Mouse (Mus musculus): ENCODE measurements around the gene Cacna1h. TPM values are rescaled to one million over a fixed set of nuclear protein-coding genes. Genes with fewer than 3 reads are reported as not detected.

Cacna1h gene
- total RNA-seq, 2 experiments from 2014 or later = 101 to 115 TPM

DNA sequence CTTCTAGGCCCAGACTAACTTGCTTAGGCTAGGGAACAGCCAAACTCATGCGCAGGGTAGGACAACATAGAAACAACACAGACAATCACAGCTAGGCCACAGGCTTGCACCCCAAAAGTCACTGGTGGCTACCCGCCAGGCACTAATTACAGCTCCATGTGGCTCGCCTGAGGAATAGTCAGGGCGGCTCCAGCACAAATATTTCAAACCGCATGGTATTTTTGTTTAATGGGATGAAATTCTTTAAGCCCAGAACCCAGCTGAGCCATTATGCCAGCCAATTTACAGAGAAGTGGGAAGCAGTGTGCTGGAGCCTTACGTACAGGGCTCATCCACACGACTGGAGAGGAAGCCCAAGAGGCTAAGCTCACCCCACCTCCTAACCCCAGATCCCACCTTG lies 24.0 kb downstream of the Cacna1h start:
- no peak for DNase-seq (ENCODE audit: low spot score in 2 of 2)

DNA sequence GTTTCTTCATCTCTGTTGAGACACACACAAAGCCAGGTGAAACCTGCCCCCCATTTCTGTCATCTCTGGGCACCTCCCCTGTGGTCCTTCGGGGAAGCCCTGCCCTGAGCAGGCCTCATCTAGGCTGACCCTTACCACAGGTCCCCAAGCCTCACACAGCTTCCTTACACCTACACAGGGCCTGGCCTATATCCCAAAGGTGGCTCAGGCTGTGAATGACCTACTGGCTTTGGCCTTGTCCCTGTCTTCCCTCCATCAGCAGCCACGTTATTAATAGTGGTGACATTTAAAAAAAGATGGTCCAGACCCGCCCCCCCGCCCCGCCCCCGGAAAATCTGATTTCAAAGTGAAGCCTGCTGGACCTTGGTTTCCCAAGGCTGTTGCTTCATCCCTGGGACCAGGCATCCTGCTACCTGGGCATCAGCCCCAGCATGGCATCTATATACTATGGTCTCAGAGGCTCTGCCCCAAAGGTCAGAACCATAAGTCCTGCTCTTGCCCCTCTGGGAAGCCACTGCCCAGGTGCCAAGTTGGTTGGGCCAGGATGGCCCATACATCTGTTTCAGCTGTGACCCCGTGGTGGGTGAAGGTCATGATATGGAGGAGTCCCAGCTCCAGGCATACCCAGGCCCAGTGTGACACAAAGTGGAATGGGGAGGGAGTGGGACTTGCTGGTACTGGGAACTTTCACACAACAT lies 25.1 kb downstream of the Cacna1h start:
- DNase-seq (ENCODE audit: low spot score in 2 of 2) = no peak

DNA sequence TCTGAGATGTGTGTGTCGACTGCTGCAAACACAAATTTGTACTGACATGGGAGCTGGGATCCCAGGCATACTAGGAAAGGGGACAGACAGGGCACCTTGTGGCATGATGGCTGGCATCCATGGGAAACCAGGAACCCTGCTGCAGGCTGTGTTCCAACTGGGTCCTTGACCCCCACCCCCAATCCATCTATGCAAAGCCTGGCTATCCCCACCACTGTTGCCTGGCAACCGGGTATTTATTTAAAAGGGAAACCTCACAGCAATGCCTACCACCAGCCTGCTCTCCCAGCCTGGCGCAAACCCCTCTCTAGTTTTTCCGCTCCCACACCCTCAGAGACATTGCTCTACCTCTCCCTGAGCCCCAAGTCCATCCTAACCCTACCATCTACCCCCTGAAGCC lies 26.2 kb downstream of the Cacna1h start:
- no peak for DNase-seq (ENCODE audit: low spot score in 2 of 2)

DNA sequence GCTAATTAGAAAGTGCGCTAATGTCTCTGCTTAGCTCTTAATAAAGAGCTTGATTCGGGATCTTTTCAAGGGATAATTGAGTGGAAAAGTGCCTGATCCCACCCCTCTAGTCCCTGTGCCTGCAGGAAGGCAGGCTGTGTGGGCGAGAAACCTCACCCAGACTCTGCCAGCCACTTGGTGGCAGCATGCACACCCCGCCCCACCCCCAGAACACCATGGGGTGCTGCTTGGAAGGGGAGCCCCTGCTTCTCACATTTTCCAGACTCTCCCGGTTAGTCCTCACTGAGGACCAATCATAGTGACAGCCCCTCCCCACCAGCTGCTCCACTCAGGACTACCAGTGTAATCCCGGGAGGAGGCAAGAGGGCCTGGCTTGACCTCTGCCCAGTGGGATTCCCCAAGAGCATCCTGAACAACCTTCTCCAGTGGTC lies 27.6 kb downstream of the Cacna1h start:
- DNase-seq (ENCODE audit: low spot score in 2 of 2) = peak; percentile 56 to 71

DNA sequence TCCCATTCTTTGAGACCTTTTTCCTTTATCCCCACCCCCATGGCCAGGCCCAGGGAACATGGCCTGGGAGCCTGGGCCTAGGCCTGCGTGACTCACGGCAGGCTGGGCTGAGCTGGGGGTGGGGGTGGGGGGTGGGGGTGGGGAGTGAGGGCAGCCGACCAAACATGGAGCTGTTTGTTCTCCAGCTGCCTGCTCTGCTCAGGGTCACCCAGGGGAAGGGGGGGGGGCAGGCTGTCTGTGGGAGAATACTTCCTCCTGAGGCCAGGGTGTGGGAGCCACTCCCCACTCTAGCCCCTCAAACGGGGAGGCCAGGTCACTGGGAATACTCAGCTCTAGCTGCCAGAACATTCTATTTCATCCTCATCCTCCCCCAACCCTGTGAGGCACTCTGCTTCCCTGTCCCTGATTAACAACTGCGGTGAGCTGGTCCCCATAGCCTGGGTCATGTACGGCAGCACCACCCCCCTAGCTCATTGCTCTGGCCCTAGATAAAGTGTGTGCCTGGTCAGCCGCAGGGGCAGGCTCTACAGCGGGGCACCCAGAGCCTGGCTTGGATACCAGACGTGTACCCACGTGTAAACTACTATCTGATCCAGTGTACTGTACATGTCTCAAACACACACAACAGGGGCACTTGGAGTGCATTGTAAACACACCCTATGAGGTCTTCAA lies 28.2 kb downstream of the Cacna1h start:
- no peak for DNase-seq (ENCODE audit: low spot score in 2 of 2)

DNA sequence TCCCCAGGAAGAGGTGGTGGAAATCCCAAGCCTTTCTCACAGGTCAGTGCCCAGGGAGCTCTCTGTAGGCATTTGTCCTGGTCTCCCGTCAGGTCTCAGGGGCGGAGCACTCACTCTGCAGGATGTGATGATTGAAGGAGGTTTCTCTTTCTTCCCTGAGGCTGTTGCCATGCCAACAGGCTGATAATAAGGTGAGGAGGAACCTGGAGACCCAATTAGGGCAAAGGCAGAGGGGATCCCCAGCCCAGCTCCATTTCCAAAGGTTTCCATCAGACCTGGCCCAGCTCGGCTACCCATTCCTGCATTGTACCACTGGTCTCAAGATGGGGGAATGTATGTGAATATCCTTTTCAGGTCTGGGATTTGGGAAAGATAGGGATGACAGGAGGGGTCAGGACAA lies 29.4 kb downstream of the Cacna1h start:
- DNase-seq (ENCODE audit: low spot score in 2 of 2) = no peak

DNA sequence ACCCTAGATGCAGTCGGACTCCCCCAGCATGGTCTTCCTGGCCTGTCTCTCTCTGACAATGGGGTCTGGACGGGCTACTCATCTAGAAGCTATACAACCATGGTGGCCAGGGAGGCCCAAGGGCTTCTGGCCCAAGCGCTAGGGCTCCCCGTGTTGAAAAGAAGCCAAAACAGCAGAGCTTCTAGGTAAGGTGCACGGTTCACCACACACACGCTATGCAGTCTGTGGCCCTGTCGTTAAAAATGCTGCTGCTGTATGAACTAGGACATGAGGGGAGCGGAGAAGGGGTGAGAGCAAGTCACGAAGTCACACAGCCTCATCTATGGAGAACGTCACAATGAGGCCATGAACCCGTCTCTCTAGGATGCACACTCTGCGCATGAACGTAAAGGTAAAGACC lies 31.4 kb downstream of the Cacna1h start:
- DNase-seq (ENCODE audit: low spot score in 2 of 2) = no peak

DNA sequence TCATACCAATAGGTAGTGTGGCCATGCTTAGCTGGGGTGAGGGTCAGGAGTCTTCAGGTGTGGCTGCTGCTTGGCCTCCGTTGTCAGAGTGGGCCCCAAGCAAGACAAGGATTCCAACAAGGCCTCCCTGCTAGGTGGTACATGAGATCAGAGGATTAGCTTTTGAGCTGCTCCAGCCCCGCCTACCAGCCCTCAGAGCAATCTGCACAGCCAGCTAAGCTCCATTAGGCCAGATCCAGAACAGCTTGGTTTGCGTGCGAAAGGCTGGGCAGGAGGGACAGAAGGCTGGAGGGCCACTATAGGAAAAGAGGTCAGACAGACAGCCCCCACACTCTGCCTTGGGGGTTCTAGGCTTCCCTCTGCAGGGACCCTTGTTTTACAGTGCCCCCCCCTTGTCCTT lies 32.1 kb downstream of the Cacna1h start:
- DNase-seq (ENCODE audit: low spot score in 2 of 2) = no peak

DNA sequence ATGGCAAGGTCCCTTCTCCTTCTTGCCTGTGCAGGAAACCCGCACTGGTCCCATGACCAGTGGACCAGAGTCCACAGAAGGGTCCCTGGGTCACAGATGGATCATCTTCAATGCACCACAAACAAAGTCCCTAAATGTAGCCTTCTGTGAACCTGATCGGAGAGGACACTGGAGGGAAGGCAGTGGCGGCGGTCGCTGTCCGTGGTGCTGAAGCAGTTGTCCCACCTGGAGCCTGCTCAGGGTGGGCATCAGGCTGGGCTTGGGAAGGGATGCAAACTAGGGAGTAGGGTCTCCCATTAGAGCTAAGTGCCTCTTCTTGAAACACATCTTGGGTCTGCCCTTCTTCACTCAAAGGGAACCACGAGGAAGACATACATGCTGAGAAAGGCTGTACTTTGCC lies 33.1 kb downstream of the Cacna1h start:
- DNase-seq (ENCODE audit: low spot score in 2 of 2) = no peak

DNA sequence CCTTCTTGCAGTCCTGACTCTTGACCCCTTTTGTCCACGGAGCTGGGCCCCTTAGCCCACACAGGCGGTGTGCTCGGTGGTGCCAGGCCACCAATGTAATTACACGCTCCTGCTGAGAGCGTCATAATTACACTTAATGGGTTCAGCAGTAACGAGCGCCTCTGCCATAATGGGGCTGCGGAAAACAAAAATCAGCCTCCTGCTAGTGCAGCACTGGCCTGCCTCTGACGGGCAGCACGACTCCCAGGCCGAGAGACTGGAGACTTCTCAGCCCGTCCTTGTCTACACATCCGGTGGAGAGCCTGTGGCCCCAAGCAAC lies 35.1 kb downstream of the Cacna1h start:
- no peak for DNase-seq (ENCODE audit: low spot score in 2 of 2)

DNA sequence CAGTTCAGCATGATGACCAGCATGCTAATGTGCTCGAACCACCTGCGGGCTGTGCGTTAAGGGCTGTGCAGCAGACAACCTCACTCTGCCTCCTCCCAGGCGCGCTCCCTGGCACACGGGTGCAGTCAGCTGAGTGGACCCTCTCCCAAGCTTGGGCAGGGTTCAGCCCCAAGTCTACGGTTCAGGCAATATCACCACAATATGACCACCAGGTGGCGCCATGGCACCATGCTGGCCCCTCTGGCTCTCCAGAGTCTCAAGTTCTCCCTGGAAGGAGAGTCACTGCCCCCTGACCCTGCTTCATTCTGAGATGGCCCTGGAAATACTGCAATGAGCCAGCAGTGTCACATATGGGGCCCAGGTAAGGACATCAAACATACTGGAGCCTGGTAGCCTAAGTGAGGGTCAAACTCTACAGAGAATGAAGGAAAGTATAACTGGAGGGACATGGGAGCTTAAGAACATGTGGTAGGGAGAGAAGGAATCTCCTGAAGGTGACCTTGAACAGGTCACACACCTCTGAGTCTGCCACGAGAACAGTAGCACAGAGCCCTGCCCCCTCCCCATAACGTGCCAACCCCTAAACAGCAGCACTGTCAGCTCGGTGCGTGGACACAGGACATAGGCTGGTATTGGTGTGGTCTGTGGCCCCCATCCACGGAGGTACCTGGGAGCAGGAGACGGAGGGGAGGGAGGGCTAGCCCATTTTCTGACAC lies 35.6 kb downstream of the Cacna1h start:
- DNase-seq (ENCODE audit: low spot score in 2 of 2) = peak; percentile 62 to 85

DNA sequence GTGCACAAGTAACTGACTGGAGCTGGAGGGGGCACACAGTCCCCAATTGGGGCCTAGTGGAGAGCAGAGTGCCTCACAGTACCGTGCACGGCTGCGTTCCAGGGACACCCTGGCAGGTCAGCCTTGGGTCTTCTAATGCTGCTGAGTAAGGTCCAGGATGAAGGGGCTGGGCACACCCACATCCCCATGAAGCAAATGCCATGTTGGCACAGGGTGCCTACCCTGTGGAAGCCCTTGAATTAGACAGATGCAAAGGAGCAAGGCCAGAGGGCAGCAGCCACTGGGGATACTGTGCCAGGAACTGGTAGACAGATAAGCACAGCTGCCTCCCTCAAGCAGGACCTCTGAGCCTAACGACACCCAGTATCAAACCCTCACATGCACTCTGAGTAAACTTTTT lies 39.1 kb downstream of the Cacna1h start:
- no peak for DNase-seq (ENCODE audit: low spot score in 2 of 2)

DNA sequence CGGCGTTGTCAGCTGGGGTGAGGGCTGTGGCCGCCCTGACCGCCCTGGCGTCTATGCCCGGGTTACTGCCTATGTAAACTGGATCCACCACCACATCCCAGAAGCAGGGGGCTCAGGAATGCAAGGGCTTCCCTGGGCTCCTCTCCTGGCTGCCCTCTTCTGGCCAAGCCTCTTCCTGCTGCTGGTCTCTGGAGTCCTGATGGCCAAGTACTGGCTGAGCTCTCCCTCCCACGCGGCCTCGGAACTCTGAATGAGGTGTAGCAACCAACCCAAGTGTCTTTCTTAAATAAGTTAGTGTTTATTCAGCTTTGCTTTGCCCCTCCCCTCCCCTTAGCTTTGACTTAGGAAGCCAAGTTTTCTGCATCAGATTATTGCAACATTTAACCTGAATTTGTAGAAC lies 59.6 kb downstream of the Cacna1h start:
- DNase-seq (ENCODE audit: low spot score in 2 of 2) = no peak

DNA sequence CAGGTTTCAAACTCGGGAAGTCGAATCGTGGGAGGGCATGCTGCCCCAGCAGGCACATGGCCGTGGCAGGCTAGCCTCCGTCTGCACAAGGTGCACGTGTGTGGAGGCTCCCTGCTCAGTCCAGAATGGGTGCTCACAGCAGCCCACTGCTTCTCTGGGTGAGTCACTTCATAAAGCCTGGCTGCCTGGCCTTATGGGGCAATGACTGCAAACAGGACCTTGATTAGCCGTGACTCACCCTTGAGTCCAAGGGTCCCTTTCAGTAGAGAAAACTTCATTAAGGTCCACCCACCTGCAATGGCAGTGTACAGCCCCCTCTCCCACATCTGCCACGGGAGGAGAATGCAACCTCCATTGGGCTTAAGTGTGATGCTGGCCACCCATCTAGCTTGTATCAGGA lies 61.1 kb downstream of the Cacna1h start:
- DNase-seq (ENCODE audit: low spot score in 2 of 2) = no peak

DNA sequence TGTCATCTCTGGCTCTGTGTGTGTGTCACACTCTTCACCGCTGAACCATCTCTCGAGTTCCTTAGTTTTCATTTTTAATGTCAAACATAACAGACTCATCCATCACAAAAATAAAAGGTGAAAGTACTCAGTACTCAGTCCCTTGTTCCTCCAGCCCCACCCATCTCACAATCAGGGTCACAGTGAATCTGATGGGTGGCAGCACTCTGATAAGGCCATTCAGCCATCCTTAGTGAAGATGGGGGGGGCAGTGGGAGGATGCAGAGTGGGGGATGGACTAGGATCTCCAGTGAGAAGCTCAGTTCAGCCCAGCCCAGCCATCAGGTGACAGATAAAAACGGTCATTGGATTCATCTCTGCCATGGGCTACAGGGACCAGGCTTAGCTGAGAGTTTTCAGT lies 64.6 kb downstream of the Cacna1h start, which contains the start of gene Tpsg1:
Gene Tpsg1 (plus strand): TSS at position 301 of the 400 bp plus-strand sequence.
- DNase-seq (ENCODE audit: low spot score in 2 of 2) = no peak

DNA sequence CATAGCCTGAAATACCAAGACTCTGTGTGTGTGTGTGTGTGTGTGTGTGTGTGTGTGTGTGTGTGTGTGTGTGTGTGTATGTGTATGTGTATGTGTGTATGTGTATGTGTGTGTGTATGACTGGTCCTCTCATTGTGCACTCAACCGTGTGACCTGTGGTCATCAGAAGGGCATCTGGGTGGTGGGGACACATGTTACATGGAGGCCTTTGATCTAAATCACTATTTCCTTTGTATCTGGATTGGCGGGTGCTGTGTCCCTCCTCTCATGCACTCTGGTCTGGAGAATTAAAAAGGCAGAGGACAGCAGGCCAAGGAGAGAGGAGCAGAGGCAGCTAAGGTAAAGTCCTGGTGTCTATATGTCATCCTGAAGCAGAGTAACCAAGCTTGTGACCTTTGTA lies 67.6 kb downstream of the Cacna1h start, which contains the start of gene Tpsb2:
Gene Tpsb2 (plus strand): TSS at position 301 of the 400 bp plus-strand sequence.
- DNase-seq (ENCODE audit: low spot score in 2 of 2) = no peak

DNA sequence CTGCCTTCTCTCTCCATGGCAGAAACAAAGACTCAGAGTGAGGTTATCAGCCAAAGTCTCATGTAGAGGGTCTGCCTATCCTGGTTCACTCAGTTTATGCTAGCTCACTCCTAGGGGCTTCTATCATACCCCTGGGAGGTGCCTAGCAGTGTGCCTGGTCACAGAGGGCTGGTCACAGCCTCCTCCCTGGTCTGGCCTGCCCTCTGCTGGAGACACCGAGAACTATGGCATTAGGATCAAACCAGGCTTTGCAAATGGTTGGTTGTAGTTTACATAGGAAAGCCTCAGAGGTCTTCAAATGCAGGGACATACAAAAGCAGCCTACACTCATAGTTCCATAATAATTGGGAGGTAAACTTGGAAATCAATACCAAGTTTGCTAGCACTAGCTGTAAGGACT lies 69.9 kb downstream of the Cacna1h start:
- DNase-seq (ENCODE audit: low spot score in 2 of 2) = peak in 1 of 2 experiments; percentile 63

DNA sequence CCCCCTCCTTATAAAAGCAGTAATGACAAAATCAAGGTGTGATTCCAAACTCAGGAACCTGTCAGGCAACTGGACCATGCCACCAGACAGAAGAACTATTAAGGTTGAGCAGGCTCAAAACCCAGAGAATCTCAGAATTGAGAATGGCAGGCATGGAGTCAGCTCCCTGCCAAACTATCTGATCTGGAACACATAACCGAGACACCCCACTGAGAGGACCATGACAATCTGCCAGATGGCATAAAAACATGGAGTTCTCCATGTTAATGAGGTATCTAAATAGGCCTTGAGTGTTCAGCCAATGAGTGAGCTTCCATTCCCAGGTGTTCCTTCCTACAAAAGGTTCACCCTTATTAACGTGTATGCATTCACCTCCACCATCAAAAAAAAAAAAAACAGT lies 72.3 kb downstream of the Cacna1h start:
- DNase-seq (ENCODE audit: low spot score in 2 of 2) = no peak

DNA sequence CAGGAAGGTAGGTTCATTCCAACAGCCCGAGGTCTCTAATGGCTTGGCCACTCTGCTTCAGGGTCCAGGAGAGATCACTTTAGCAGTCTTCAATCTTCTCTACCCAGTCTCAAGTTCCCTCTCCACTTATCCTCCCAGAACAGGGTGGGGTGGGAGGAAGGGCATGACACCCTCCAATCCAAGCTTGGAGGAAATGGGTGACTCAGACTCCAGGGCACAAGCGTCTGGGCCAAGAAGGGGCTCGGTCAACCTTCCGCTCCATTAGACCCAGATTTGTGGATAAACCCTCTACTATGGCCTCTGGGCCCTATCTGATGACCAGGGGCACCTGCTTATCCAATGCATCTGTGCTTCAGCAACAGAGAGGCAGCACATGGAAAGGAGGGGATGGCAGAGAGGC lies 88.1 kb downstream of the Cacna1h start, which contains the start of gene Tpsab1:
Gene Tpsab1 (minus strand): TSS at position 101 of the 400 bp plus-strand sequence.
- no peak for DNase-seq (ENCODE audit: low spot score in 2 of 2)

DNA sequence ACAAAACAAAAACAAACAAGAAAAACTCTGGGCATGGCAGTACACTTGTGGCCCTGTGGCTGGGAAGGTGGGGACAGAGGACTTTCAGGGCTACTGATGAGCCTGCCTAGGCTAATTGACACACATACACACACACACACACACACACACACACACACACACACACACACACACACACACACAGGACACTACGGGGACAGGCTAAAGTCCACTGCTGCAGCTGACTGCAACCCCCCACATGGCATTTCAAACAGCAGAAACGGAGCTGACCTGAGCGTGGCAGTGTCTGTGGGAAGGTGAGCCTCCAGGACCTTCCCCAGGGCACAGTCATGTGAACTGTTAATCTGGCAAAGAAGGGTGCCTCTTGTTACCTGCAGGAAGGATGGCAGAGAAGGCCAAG lies 92.1 kb downstream of the Cacna1h start:
- DNase-seq (ENCODE audit: low spot score in 2 of 2) = no peak

DNA sequence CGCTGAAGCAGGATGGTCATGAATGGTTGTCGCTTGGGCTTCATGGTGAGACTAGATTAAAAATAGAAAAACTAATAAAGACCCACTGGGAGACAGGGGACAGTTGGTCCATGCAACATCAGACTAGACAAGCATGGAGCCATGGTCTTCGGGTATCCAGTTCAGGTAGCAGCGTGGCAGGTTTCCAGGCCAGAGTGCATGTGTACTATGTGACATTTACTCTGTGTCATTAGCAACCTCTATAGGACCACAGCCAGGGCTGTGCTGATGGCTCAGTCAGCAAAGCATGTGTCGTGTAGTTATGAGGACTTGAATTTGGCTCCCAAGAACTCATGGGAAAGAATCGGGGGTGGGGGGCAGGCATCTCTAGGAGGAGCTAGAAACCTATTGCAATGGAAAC lies 93.6 kb downstream of the Cacna1h start:
- no peak for DNase-seq (ENCODE audit: low spot score in 2 of 2)

DNA sequence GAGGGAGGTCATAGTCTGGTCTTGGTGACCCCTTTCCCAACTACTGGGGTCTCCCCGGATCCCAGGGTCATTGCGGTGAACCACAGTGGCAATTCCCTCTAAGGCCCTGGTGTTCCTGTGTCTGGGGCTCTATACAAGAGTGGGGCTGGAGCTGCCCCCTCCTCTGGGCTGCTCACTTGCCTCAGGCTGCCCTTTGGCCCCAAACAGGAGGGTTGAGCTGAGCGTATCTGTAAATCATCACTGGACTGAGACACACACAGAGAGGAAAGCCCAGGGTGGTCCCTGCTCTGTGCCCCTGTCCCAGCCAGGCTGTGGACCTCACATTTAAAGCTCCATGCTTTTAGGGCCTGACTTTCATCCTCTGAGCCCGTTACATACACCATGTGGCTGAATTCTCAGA lies 95.4 kb downstream of the Cacna1h start:
- no peak for DNase-seq (ENCODE audit: low spot score in 2 of 2)
